Mouse (Mus musculus) C2C12 (cell line): ENCODE measurements around the gene Aktip. TPM values are rescaled to one million over a fixed set of nuclear protein-coding genes. Genes with fewer than 3 reads are reported as not detected.
A peak's percentile ranks its signal among the peaks of the same experiment; 100 is the strongest.

Experiments used
- H3K27me3 ChIP-seq: one replicate; pipeline ENCODE4 v1.6.1; 2011; ENCODE audit not compliant: control insufficient read depth, insufficient read depth, insufficient read length
- H3K36me3 ChIP-seq: one replicate; pipeline ENCODE4 v1.6.1; 2011; ENCODE audit not compliant: control insufficient read depth, insufficient read depth
- H3K4me3 ChIP-seq: one replicate; pipeline ENCODE4 v1.5.1; 2011; ENCODE audit warnings: mild to moderate bottlenecking, control low read depth; ENCODE audit not compliant: poor library complexity, insufficient read depth, severe bottlenecking
- H3K79me2 ChIP-seq: one replicate; pipeline ENCODE4 v1.6.1; 2011; ENCODE audit not compliant: control insufficient read depth, insufficient read depth
- H3K79me3 ChIP-seq: one replicate; pipeline ENCODE4 v1.6.1; 2011; ENCODE audit warnings: low read depth, control low read depth
- H3ac ChIP-seq: one replicate; pipeline ENCODE3; 2011; ENCODE audit warnings: low read depth; ENCODE audit not compliant: control insufficient read depth, insufficient read length
- CEBPB ChIP-seq: IDR thresholded peaks from one replicate; pipeline ENCODE4 v1.6.1; 2011; ENCODE audit warnings: low read depth, mild to moderate bottlenecking, control low read depth, moderate library complexity
- CTCF ChIP-seq: IDR thresholded peaks from one replicate; pipeline ENCODE4 v1.5.1; 2011; ENCODE audit not compliant: control insufficient read depth, insufficient read depth, insufficient read length
- FOSL1 ChIP-seq: IDR thresholded peaks from one replicate; pipeline ENCODE4 v1.8.0; 2011; ENCODE audit warnings: mild to moderate bottlenecking, low read length; ENCODE audit not compliant: poor library complexity, insufficient read depth, severe bottlenecking
- MAX ChIP-seq: IDR thresholded peaks from one replicate; pipeline ENCODE4 v1.6.1; 2011; ENCODE audit warnings: mild to moderate bottlenecking, control low read depth
- MYOD1 ChIP-seq: IDR thresholded peaks from one replicate; pipeline ENCODE4 v1.6.1; 2011; ENCODE audit warnings: low read depth; ENCODE audit not compliant: control insufficient read depth, insufficient read length
- MYOG ChIP-seq: IDR thresholded peaks from one replicate; pipeline ENCODE4 v1.6.1; 2011; ENCODE audit not compliant: control insufficient read depth, insufficient read length; ENCODE audit errors: extremely low read depth
- USF1 ChIP-seq: IDR thresholded peaks from one replicate; pipeline ENCODE4 v1.6.1; 2011; ENCODE audit warnings: low read depth, mild to moderate bottlenecking, control low read depth, moderate library complexity
- polyA plus RNA-seq: library from polyadenylated mRNA; unstranded; fragments of >200 nt; fragmentation: generic; extraction: Trizol; gene quantifications from one replicate; pipeline ENCODE4 v1.2.1, GENCODE M21; 2012; ENCODE audit warnings: missing spikeins

Gene Aktip
- polyA plus RNA-seq, 1 experiment = 13.0 TPM

GRCm38 (mm10) chr8:91190816-91191340, 8.9 kb downstream of the Aktip start:
- H3K36me3 ChIP-seq = no peaks in the 10 kb centered on the region
- peaks cover 3% of the 10 kb centered on the region for H3K27me3 ChIP-seq
- no peak overlapping the region for H3ac ChIP-seq
- H3K4me3 ChIP-seq = no peak overlapping the region
- TF ChIP-seq MAX = no peak
- peak; percentile 84 for TF ChIP-seq CTCF
- H3K79me2 ChIP-seq = no peaks in the 10 kb centered on the region
- no peaks in the 10 kb centered on the region for H3K79me3 ChIP-seq

- Histone ChIP-seq H3K36me3 (no peaks in the 10 kb centered on the region), H3K79me3 (no peaks in the 10 kb centered on the region), H3K27me3 (no peaks in the 10 kb centered on the region), H3K4me3 (no peak overlapping the region), H3ac (no peak overlapping the region), H3K79me2 (no peaks in the 10 kb centered on the region)
- TF ChIP-seq MYOG (no peak), CEBPB (no peak)
Observed at GRCm38 (mm10) chr8:91188152-91188551, 11.6 kb downstream of the Aktip start.

- no peak for TF ChIP-seq MYOG
- no peak for TF ChIP-seq CEBPB
- TF ChIP-seq USF1 = no peak
- TF ChIP-seq MYOD1 = no peak
- TF ChIP-seq FOSL1 = no peak
- no peak for TF ChIP-seq MAX
- TF ChIP-seq CTCF = no peak
- Histone ChIP-seq H3K79me2 (no peaks in the 10 kb centered on the region), H3K27me3 (no peaks in the 10 kb centered on the region), H3K4me3 (no peak overlapping the region), H3K36me3 (no peaks in the 10 kb centered on the region), H3K79me3 (no peaks in the 10 kb centered on the region), H3ac (no peak overlapping the region)
Observed at GRCm38 (mm10) chr8:91186372-91186771, 13.4 kb downstream of the Aktip start.

GRCm38 (mm10) chr8:91177708-91178107, 22.1 kb downstream of the Aktip start:
- Histone ChIP-seq H3K4me3 (no peak overlapping the region), H3K79me2 (no peaks in the 10 kb centered on the region), H3K27me3 (no peaks in the 10 kb centered on the region), H3K79me3 (no peaks in the 10 kb centered on the region), H3K36me3 (no peaks in the 10 kb centered on the region), H3ac (no peak overlapping the region)
- TF ChIP-seq USF1 (no peak), MYOD1 (no peak), MYOG (no peak), FOSL1 (no peak), MAX (no peak), CEBPB (no peak), CTCF (no peak)

GRCm38 (mm10) chr8:91176176-91176575, 23.6 kb downstream of the Aktip start:
- TF ChIP-seq MYOD1 = no peak
- TF ChIP-seq CEBPB = no peak
- TF ChIP-seq USF1 = no peak
- TF ChIP-seq MYOG = no peak
- no peak for TF ChIP-seq CTCF
- no peak for TF ChIP-seq FOSL1
- TF ChIP-seq MAX = no peak
- no peaks in the 10 kb centered on the region for H3K79me3 ChIP-seq

GRCm38 (mm10) chr8:91171605-91172004, 28.2 kb downstream of the Aktip start:
- no peak overlapping the region for H3K4me3 ChIP-seq
- no peaks in the 10 kb centered on the region for H3K79me2 ChIP-seq
- TF ChIP-seq CEBPB = no peak
- no peak for TF ChIP-seq MAX
- H3K79me3 ChIP-seq = no peaks in the 10 kb centered on the region
- no peak overlapping the region for H3ac ChIP-seq
- H3K27me3 ChIP-seq = no peaks in the 10 kb centered on the region
- no peaks in the 10 kb centered on the region for H3K36me3 ChIP-seq

More at GRCm38 (mm10) chr8:91176176-91176575, 23.6 kb downstream of the Aktip start:
- Histone ChIP-seq H3K4me3 (no peak overlapping the region), H3K79me2 (no peaks in the 10 kb centered on the region), H3ac (no peak overlapping the region), H3K27me3 (no peaks in the 10 kb centered on the region), H3K36me3 (no peaks in the 10 kb centered on the region)
